Mouse (Mus musculus) cerebellum, adult 9-11 months (tissue): Measurements from ENCODE around the gene Tmem171.

Source experiments
- DNase-seq: peaks from one replicate; pipeline ENCODE4 v3.0.0; 2022

Tmem171 gene

GRCm38 (mm10) chr13:98694773-98695314 lies at the start of gene Tmem171:
Gene Tmem171 (minus strand): TSS chr13:98694834.
- DNase-seq: no peak

- no peak for DNase-seq
Measured at GRCm38 (mm10) chr13:98743829-98744228, 49.2 kb upstream of the Tmem171 start.

GRCm38 (mm10) chr13:98743214-98743613 lies 48.6 kb upstream of the Tmem171 start:
- no peak for DNase-seq

GRCm38 (mm10) chr13:98738213-98738612 lies 43.6 kb upstream of the Tmem171 start:
- DNase-seq: no peak

GRCm38 (mm10) chr13:98733292-98733691 lies 38.7 kb upstream of the Tmem171 start:
- no peak for DNase-seq

GRCm38 (mm10) chr13:98729271-98730062 lies 34.8 kb upstream of the Tmem171 start:
- DNase-seq: no peak

- no peak for DNase-seq
Measured at GRCm38 (mm10) chr13:98726494-98726893, 31.9 kb upstream of the Tmem171 start.

- no peak for DNase-seq
Measured at GRCm38 (mm10) chr13:98723430-98723829, 28.8 kb upstream of the Tmem171 start.

- no peak for DNase-seq
Measured at GRCm38 (mm10) chr13:98722296-98722695, 27.7 kb upstream of the Tmem171 start.

GRCm38 (mm10) chr13:98716176-98716575 lies 21.5 kb upstream of the Tmem171 start:
- DNase-seq: no peak

GRCm38 (mm10) chr13:98715443-98715990 lies 20.9 kb upstream of the Tmem171 start:
- DNase-seq: no peak

GRCm38 (mm10) chr13:98710655-98711054 lies 16.0 kb upstream of the Tmem171 start:
- no peak for DNase-seq

GRCm38 (mm10) chr13:98710236-98710635 lies 15.6 kb upstream of the Tmem171 start:
- DNase-seq: no peak

GRCm38 (mm10) chr13:98705501-98705900 lies 10.9 kb upstream of the Tmem171 start:
- no peak for DNase-seq

GRCm38 (mm10) chr13:98703786-98704185 lies 9.2 kb upstream of the Tmem171 start:
- no peak for DNase-seq

- DNase-seq: no peak
Measured at GRCm38 (mm10) chr13:98702361-98702760, 7.7 kb upstream of the Tmem171 start.

GRCm38 (mm10) chr13:98701309-98701675 lies 6.7 kb upstream of the Tmem171 start:
- DNase-seq: no peak

GRCm38 (mm10) chr13:98700661-98701308 lies 6.2 kb upstream of the Tmem171 start:
- no peak for DNase-seq

GRCm38 (mm10) chr13:98699982-98700540 lies 5.4 kb upstream of the Tmem171 start:
- DNase-seq: no peak

GRCm38 (mm10) chr13:98699051-98699744 lies 4.6 kb upstream of the Tmem171 start:
- DNase-seq: no peak

GRCm38 (mm10) chr13:98696716-98697115 lies 2.1 kb upstream of the Tmem171 start:
- no peak for DNase-seq

GRCm38 (mm10) chr13:98695546-98695945 lies 912 bp upstream of the Tmem171 start:
- DNase-seq: no peak

GRCm38 (mm10) chr13:98693316-98693715 lies 1.3 kb downstream of the Tmem171 start:
- no peak for DNase-seq
